Comparison of ENCODE assay signal across 22 mouse cellular contexts in the genomic region with DNA sequence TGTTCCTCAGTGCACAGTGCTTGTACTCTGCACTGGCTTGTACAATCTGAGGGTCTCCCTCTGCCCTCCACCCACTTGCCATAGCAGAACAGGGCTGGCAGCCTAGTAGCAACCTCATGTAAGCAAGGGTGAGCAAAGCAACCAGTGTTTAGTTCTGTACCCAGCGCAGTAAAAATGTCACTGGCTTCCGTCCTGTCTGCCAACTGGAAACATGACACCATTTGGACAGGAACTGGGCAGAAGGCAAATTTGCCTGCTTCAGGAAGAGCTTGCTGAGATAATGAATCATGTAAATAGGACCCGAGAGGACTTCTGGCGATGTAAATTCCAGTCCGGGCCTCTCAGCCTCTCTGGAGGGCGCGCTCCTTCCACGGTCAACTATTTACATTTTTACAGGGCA. TPM values are rescaled to one million over a fixed set of nuclear protein-coding genes. Genes with fewer than 3 reads are reported as not detected.
DNase-seq lines count a peak whose midpoint lies in the region; ATAC-seq and TF ChIP-seq lines count a peak whose summit lies in the region.
"Had no signal": no experiment of that assay in that cellular context is flagged by ENCODE, and none has a peak within 500 bp of the region (broad histone marks: within the 10 kb centered on the region; RNA-seq: fewer than 3 reads in every experiment).

No protein-coding gene starts in this region.

- no peaks in the 10 kb centered on the region for H3K36me3 ChIP-seq in stomach, postnatal 0 days (ENCODE audit: control insufficient read depth, insufficient read depth, low read length)
- H3K36me3 ChIP-seq: embryonic facial prominence, embryonic 13.5 days; heart, embryonic 12.5 days; hindbrain, embryonic 10.5 days; kidney, embryonic 15.5 days; limb, embryonic 10.5 days; liver, embryonic 15.5 days; neural tube, embryonic 13.5 days had no signal

- TF ChIP-seq CTCF in lung, adult 2 months (IDR thresholded peaks at IDR 0.05; ENCODE audit: insufficient read depth, low read length): no peak
- TF ChIP-seq CTCF in stomach, postnatal 0 days (IDR thresholded peaks at IDR 0.05; ENCODE audit: low read depth): no peak

- TF ChIP-seq POLR2A in lung, adult 2 months (IDR thresholded peaks at IDR 0.05; ENCODE audit: borderline replicate concordance, extremely low read depth, low read depth, low read length): no peak

- DNase-seq in cerebellum, adult 11 months: peak; percentile 11
- no peak for DNase-seq in cerebellum, adult 8-10 months
- DNase-seq in heart, adult 8-10 months (ENCODE audit: low spot score): peak; percentile 22
- DNase-seq in heart, postnatal 36 days: no peak
- peak; percentile 23 for DNase-seq in lung, postnatal 36 days
- DNase-seq in lung, adult 2 months: no peak
- peak; percentile 10 for DNase-seq in stomach, postnatal 0 days (ENCODE audit: low spot score)
- no peak for DNase-seq in adrenal gland, postnatal 25 days
- DNase-seq: right cerebral cortex, postnatal 25 days had no signal

- intact Hi-C loops in heart, postnatal 36 days (cut with DNase I): no loop called here

- ATAC-seq in stomach, postnatal 0 days (ENCODE audit: low FRiP score, low TSS enrichment): no peak
- ATAC-seq: inflammation-experienced regulatory T-cells, adult 6 months; Patski had no signal

- H3K9ac ChIP-seq in stomach, postnatal 0 days (ENCODE audit: low read length): no peak overlapping the region
- H3K9ac ChIP-seq: embryonic facial prominence, embryonic 13.5 days; heart, embryonic 12.5 days; kidney, embryonic 15.5 days; liver, embryonic 15.5 days; neural tube, embryonic 13.5 days had no signal

- 34% methylated on average over 8 of the region's 8 CpGs for WGBS in lung, adult 2 months
- 43% methylated on average over 8 of the region's 8 CpGs for WGBS in stomach, postnatal 0 days

- H3K4me3 ChIP-seq in lung, adult 2 months (replicated peaks; ENCODE audit: extremely low read depth, low read depth, low read length): no peak overlapping the region
- H3K4me3 ChIP-seq in stomach, postnatal 0 days (ENCODE audit: low read depth, low read length): no peak overlapping the region
- H3K4me3 ChIP-seq: embryonic facial prominence, embryonic 13.5 days; heart, embryonic 12.5 days; hindbrain, embryonic 10.5 days; kidney, embryonic 15.5 days; layer of hippocampus, adult 2 months; limb, embryonic 10.5 days; liver, embryonic 15.5 days; neural tube, embryonic 13.5 days had no signal

- H3K27me3 ChIP-seq in stomach, postnatal 0 days (ENCODE audit: control insufficient read depth, insufficient read depth, low read length): peaks cover 17% of the 10 kb centered on the region; the same call in 1 of the 2 replicates

- H3K4me2 ChIP-seq in stomach, postnatal 0 days (replicated peaks; ENCODE audit: low read depth): no peak overlapping the region
- H3K4me2 ChIP-seq: embryonic facial prominence, embryonic 13.5 days; heart, embryonic 12.5 days; kidney, embryonic 15.5 days; liver, embryonic 15.5 days; neural tube, embryonic 13.5 days had no signal

- peaks cover 3% of the 10 kb centered on the region; the same call in 1 of the 2 replicates for H3K4me1 ChIP-seq in lung, adult 2 months (ENCODE audit: control insufficient read depth, insufficient read depth, low read length)
- H3K4me1 ChIP-seq in stomach, postnatal 0 days (replicated peaks; ENCODE audit: control insufficient read depth, insufficient read depth): no peaks in the 10 kb centered on the region
- H3K4me1 ChIP-seq: liver, embryonic 15.5 days had no signal

- no peaks in the 10 kb centered on the region for H3K9me3 ChIP-seq in stomach, postnatal 0 days (ENCODE audit: control insufficient read depth, low read length)
- H3K9me3 ChIP-seq: embryonic facial prominence, embryonic 13.5 days; hindbrain, embryonic 10.5 days; kidney, embryonic 15.5 days; limb, embryonic 10.5 days; liver, embryonic 15.5 days; neural tube, embryonic 13.5 days had no signal

- no peak for TF ChIP-seq EP300 in stomach, postnatal 0 days (optimal IDR thresholded peaks at IDR 0.05)

- no peak overlapping the region for H3K27ac ChIP-seq in stomach, postnatal 0 days (replicated peaks)
- H3K27ac ChIP-seq: embryonic facial prominence, embryonic 13.5 days; hindbrain, embryonic 10.5 days; kidney, embryonic 15.5 days; layer of hippocampus, adult 2 months; liver, embryonic 15.5 days; neural tube, embryonic 13.5 days had no signal

RNA-seq across cellular contexts. Expression of gene Rprml, which starts 3.6 kb away (rescaled TPM):
- total RNA-seq in heart, adult 8-10 months (2022): not detected
- not detected for total RNA-seq in heart, postnatal 36 days (2021)
- polyA plus RNA-seq in lung, adult 2 months (2012; rRNA removed): 10.4 and 13.2 TPM in 2 replicates
- 0.16 and 0.25 TPM in 2 replicates for polyA plus RNA-seq in stomach, postnatal 0 days (2015; fragmentation: Nextera tagmentation; extraction: Ambion mirVana)
- 0.64 TPM in 1 of 2 replicates, not detected in the other for total RNA-seq in adrenal gland, postnatal 25 days (2021)
- total RNA-seq: megakaryocyte progenitor cell, adult 5-6 weeks had no signal
- polyA plus RNA-seq: hindbrain, embryonic 10.5 days; inflammation-experienced regulatory T-cells, adult 6 months; kidney, embryonic 15.5 days; liver, embryonic 15.5 days; neural tube, embryonic 13.5 days; Patski had no signal

RNA-seq across cellular contexts. Expression of gene Lyzl6, which starts 7.0 kb away (rescaled TPM):
- not detected for total RNA-seq in heart, adult 8-10 months (2022)
- not detected for total RNA-seq in heart, postnatal 36 days (2021)
- not detected in 2 replicates for polyA plus RNA-seq in lung, adult 2 months (2012; rRNA removed)
- not detected in 2 replicates for polyA plus RNA-seq in stomach, postnatal 0 days (2015; fragmentation: Nextera tagmentation; extraction: Ambion mirVana)
- not detected in 2 replicates for total RNA-seq in adrenal gland, postnatal 25 days (2021)
- total RNA-seq: layer of hippocampus, adult 2 months; left cerebral cortex, adult 18-20 months; megakaryocyte progenitor cell, adult 5-6 weeks had no signal
- polyA plus RNA-seq: cortical plate, adult 2 months; embryonic facial prominence, embryonic 13.5 days; heart, embryonic 12.5 days; hindbrain, embryonic 10.5 days; inflammation-experienced regulatory T-cells, adult 6 months; kidney, embryonic 15.5 days; limb, embryonic 10.5 days; liver, embryonic 15.5 days; neural tube, embryonic 13.5 days; Patski had no signal

RNA-seq across cellular contexts. Expression of gene Gm884, which starts 24.8 kb away (rescaled TPM):
- total RNA-seq in heart, adult 8-10 months (2022): not detected
- not detected for total RNA-seq in heart, postnatal 36 days (2021)
- not detected in 2 replicates for polyA plus RNA-seq in lung, adult 2 months (2012; rRNA removed)
- polyA plus RNA-seq in stomach, postnatal 0 days (2015; fragmentation: Nextera tagmentation; extraction: Ambion mirVana): not detected in 2 replicates
- not detected in 2 replicates for total RNA-seq in adrenal gland, postnatal 25 days (2021)
- total RNA-seq: layer of hippocampus, adult 2 months; megakaryocyte progenitor cell, adult 5-6 weeks had no signal
- polyA plus RNA-seq: cortical plate, adult 2 months; embryonic facial prominence, embryonic 13.5 days; heart, embryonic 12.5 days; hindbrain, embryonic 10.5 days; kidney, embryonic 15.5 days; limb, embryonic 10.5 days; liver, embryonic 15.5 days; neural tube, embryonic 13.5 days; Patski had no signal

RNA-seq across cellular contexts. Expression of gene Gosr2, which starts 52.0 kb away (rescaled TPM):
- 10 to 100 TPM; 29.3 to 37.1 (median 34.4) TPM for total RNA-seq in heart, adult 8-10 months (2022)
- 10 to 100 TPM; 34.7 to 34.9 TPM for total RNA-seq in heart, postnatal 36 days (2021)
- polyA plus RNA-seq in lung, adult 2 months (2012; rRNA removed): 60.4 and 78.2 TPM in 2 replicates
- 58.7 and 60.4 TPM in 2 replicates for polyA plus RNA-seq in stomach, postnatal 0 days (2015; fragmentation: Nextera tagmentation; extraction: Ambion mirVana)
- 76.0 and 82.7 TPM in 2 replicates for total RNA-seq in adrenal gland, postnatal 25 days (2021)

Comparison
In these comparisons a context has a peak if more than half of its experiments do, and no peak if none do; other contexts are left out.
1. DNase-seq: peak in cerebellum, adult 11 months (single experiment), heart, adult 8-10 months (single experiment), lung, postnatal 36 days (single experiment) and stomach, postnatal 0 days (single experiment); none in cerebellum, adult 8-10 months (single experiment), heart, postnatal 36 days (0 of 2), lung, adult 2 months (single experiment) and adrenal gland, postnatal 25 days (single experiment).